Mouse (Mus musculus) liver, embryonic 14.5 days (tissue): ENCODE data around the gene Zc3hav1. TPM values are rescaled to one million over a fixed set of nuclear protein-coding genes. Genes with fewer than 3 reads are reported as not detected.

ENCODE experiments used
- ATAC-seq: fragments of 200-750 bp; cut with Nextera tagmentation; 2 replicates; pipeline ENCODE4 v1.8.0; 2017; ENCODE audit warnings: moderate number of reproducible peaks, mild to moderate bottlenecking, moderate library complexity; ENCODE audit not compliant: insufficient read depth
- DNase-seq, 3 experiments: peaks; one replicate each; pipeline ENCODE4 v3.0.0-alpha.2; 2012 to 2013; ENCODE audit warnings: low read depth in 3 of 3, low spot score in 3 of 3
- H3K27ac ChIP-seq: fragments of 300-500 bp; sonication (generic); 2 replicates; pipeline ENCODE4 v1.5.1; 2014; ENCODE audit warnings: moderate library complexity, mild to moderate bottlenecking, control low read depth, inconsistent platforms
- H3K27me3 ChIP-seq: fragments of 300-500 bp; sonication (generic); 2 replicates; pipeline ENCODE4 v1.6.1; 2014; ENCODE audit warnings: mild to moderate bottlenecking, low read length, moderate library complexity; ENCODE audit not compliant: control insufficient read depth, insufficient read depth
- H3K36me3 ChIP-seq: fragments of 300-500 bp; sonication (generic); replicated peaks from 2 replicates; pipeline ENCODE4 v1.6.1; 2014; ENCODE audit warnings: low read depth; ENCODE audit not compliant: control insufficient read depth, insufficient read depth
- H3K4me1 ChIP-seq, 2 experiments: fragments of 200-500 bp in 1 of 2; fragments of 300-500 bp in 1 of 2; sonication (generic) in 1 of 2; replicated peaks; 2 replicates each; pipeline ENCODE4 v1.6.1; 2012 to 2014; ENCODE audit warnings: antibody characterized with exemption in 1 of 2, inconsistent platforms in 1 of 2, low read length in 1 of 2; ENCODE audit not compliant: control insufficient read depth in 2 of 2, insufficient read depth in 2 of 2
- H3K4me2 ChIP-seq: fragments of 300-500 bp; sonication (generic); 2 replicates; pipeline ENCODE4 v1.6.1; 2014; ENCODE audit warnings: low read depth, mild to moderate bottlenecking, control low read depth, moderate library complexity
- H3K4me3 ChIP-seq, 2 experiments: fragments of 200-500 bp in 1 of 2; fragments of 300-500 bp in 1 of 2; sonication (generic) in 1 of 2; 2 replicates each; pipeline ENCODE4 v1.5.1; 2012 to 2014; ENCODE audit warnings: low read depth in 2 of 2, low read length in 2 of 2, mild to moderate bottlenecking in 2 of 2, control low read depth in 1 of 2, inconsistent platforms in 1 of 2, moderate library complexity in 1 of 2; ENCODE audit not compliant: insufficient read depth in 1 of 2
- H3K9ac ChIP-seq: fragments of 300-500 bp; sonication (generic); replicated peaks from 2 replicates; pipeline ENCODE4 v1.6.1; 2014; ENCODE audit warnings: mild to moderate bottlenecking, control low read depth, moderate library complexity
- H3K9me3 ChIP-seq: fragments of 300-500 bp; sonication (generic); 2 replicates; pipeline ENCODE4 v1.6.1; 2016; ENCODE audit warnings: low read length, mixed read lengths; ENCODE audit not compliant: control insufficient read depth
- CTCF ChIP-seq: IDR thresholded peaks from 2 replicates; pipeline ENCODE4 v1.5.1; 2016; ENCODE audit warnings: antibody characterized with exemption, low read depth, control low read depth
- EP300 ChIP-seq: IDR thresholded peaks from 2 replicates; pipeline ENCODE4 v1.6.1; 2016; ENCODE audit warnings: antibody characterized with exemption, low read depth
- WGBS: fragments of 180-500 bp; shearing (Covaris S2); extraction: QIAGEN DNeasy Blood & Tissue Kit; methylation state at CpG from one replicate; pipeline ENCODE4 v1.1.7; 2014; ENCODE audit not compliant: insufficient replicate concordance; 5-methylcytosine and 5-hydroxymethylcytosine counted together
- polyA plus RNA-seq, 2 experiments: library from polyadenylated mRNA; depleted of rRNA in 1 of 2; stranded (reverse) in 1 of 2; unstranded in 1 of 2; fragments of >200 nt; fragmentation: Nextera tagmentation in 1 of 2; extraction: Ambion mirVana in 1 of 2; gene quantifications; 2 replicates each; pipeline versions ENCODE4 v1.2.1 to v1.2.3; 2012 to 2014

Gene Zc3hav1
- polyA plus RNA-seq, 2 experiments, result 17.0 to 23.0 TPM

DNA sequence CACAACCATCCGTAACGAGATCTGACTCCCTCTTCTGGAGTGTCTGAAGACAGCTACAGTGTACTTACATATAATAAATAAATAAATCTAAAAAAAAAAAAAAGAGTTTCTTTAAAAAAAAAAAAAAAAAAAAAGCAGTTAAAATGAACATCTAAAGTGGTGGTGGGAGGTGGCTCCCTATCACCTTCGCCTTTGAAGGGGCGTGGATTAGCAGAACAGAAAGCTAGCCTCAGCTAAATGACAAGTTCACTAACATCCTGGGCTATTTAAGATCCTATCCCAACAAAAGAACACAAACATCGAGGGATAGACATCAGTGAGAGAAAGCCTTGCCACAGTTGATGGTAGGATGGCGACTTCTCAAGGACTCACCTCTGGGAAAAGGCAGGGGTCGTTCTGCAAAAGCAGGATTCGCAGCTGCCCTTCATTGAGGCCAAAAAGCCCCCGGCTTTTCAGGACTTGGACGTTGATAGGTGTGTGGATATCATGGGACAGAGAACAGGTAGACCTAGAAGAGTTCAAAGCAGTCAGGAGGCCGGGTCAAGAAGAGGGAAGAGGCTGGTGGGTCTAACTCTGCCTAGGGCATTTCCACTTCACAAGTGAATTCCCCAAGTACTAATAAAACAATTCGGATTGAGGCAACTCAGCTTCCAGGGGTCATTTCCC, 56.7 kb downstream of the Zc3hav1 start:
- DNase-seq, result no peak
- H3K4me3 ChIP-seq, result peak overlapping the region; percentile 81 to 87; a peak in 3 of 4 replicates
- ATAC-seq, result no peak

DNA sequence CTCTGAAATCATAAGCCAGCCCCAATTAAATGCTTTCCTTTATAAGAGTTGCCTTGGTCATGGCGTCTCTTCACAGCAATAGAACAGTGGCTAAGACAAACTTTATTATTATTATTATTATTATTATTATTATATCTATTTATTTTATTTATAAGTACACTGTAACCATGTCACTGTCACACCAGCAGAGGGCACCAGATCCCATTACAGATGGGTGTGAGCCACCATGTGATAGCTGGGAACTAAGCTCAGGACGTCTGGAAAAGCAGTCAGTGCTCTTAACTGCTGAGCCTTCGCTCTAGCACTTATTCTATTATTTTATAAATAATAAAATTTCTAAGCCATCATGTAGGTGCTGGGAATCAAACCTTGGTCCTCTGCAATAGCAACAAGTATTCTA, 60.7 kb downstream of the Zc3hav1 start:
- H3K9me3 ChIP-seq, result no peaks in the 10 kb centered on the region
- no peak overlapping the region for H3K27ac ChIP-seq
- DNase-seq (no peak), ATAC-seq (no peak)
- whole genome bisulfite sequencing, result 63% methylated on average over 3 of the region's 3 CpGs
- TF ChIP-seq EP300 (no peak), CTCF (peak; percentile 42)
- peaks cover 8% of the 10 kb centered on the region for H3K36me3 ChIP-seq
- H3K27me3 ChIP-seq, result no peaks in the 10 kb centered on the region
- no peak overlapping the region for H3K4me2 ChIP-seq
- no peak overlapping the region for H3K9ac ChIP-seq
- peaks cover 0 to 8% of the 10 kb centered on the region in 2 experiments; a peak in 2 of 4 replicates for H3K4me1 ChIP-seq
- H3K4me3 ChIP-seq, result no peak overlapping the region

More for the DNA sequence above, 56.7 kb downstream of the Zc3hav1 start:
- no peak for TF ChIP-seq CTCF
- TF ChIP-seq EP300, result no peak
- H3K27me3 ChIP-seq, result no peaks in the 10 kb centered on the region
- H3K4me2 ChIP-seq, result peak overlapping the region; percentile 79
- H3K36me3 ChIP-seq, result peaks cover 5% of the 10 kb centered on the region; the same call in 1 of the 2 replicates
- no peak overlapping the region for H3K9ac ChIP-seq
- WGBS, result 49% methylated on average over 12 of the region's 12 CpGs
- no peaks in the 10 kb centered on the region for H3K9me3 ChIP-seq
- H3K27ac ChIP-seq, result no peak overlapping the region
- H3K4me1 ChIP-seq, result peaks cover 0 to 14% of the 10 kb centered on the region in 2 experiments; a peak in 3 of 4 replicates

DNA sequence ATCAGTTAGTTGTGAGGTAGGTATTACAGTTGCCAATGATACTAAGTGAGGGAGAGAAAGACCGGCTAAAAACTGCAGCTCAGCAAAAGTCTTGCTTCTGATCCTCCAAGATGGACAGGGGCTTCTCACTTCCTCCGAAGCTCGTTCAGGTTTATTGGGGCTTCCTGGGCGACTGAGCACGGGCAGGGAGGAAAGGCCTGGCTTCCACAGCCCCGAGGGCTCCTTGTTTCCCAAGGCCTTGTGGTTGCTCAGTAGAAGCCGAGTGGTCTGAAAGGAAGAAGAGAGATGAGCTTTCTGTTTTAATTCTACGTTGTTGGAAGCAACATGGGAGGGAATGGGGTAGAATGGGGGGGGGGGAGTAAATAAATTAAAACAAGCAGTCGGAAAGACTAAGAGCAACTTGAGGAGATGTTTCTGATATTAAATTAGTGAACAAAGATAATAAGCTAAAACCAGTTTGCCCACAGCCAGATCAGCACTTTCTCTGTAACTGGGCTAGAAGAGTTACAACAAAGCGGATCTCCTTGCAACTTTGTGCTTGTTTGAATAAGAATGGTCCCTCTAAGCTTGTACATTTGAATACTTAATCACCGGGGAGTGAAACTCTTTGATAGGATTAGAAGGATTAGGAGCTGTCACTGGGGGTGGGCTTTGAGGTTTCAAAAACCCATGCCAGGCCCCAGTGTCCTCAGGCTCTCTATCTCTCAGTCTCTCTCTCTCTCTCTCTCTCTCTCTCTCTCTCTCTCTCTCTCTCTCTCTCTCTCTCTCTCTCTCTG, 61.3 kb downstream of the Zc3hav1 start:
- H3K4me1 ChIP-seq, result peaks cover 0 to 5% of the 10 kb centered on the region in 2 experiments; a peak in 2 of 4 replicates
- ATAC-seq, result no peak
- no peak overlapping the region for H3K4me3 ChIP-seq
- no peak for TF ChIP-seq CTCF
- no peak for TF ChIP-seq EP300
- no peak overlapping the region for H3K9ac ChIP-seq
- H3K27ac ChIP-seq, result no peak overlapping the region
- H3K27me3 ChIP-seq, result no peaks in the 10 kb centered on the region
- H3K4me2 ChIP-seq, result no peak overlapping the region
- H3K36me3 ChIP-seq, result peaks cover 8% of the 10 kb centered on the region
- 75% methylated on average over 11 of the region's 11 CpGs for WGBS
- no peaks in the 10 kb centered on the region for H3K9me3 ChIP-seq
- DNase-seq, result no peak

DNA sequence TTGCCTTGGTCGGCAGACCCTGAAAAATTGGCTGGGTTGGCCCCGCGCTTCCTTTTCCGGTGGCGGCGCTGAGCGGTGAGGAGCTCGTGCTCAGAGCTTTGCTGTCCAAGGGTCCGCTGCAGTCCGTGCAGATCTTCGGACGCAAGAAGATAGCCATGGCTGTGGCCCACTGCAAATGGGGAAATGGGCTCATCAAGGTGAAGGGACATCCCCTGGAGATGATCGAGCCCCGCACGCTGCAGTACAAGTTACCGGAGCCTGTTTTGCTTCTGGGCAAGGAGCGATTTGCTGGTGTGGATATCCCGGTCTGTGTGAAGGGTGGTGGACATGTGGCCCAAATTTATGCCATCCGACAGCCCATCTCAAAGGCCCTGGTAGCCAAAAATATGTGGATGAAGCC, 70.0 kb downstream of the Zc3hav1 start:
- no peaks in the 10 kb centered on the region for H3K27me3 ChIP-seq
- H3K4me1 ChIP-seq, result no peaks in the 10 kb centered on the region
- H3K9ac ChIP-seq, result no peak overlapping the region
- no peak overlapping the region for H3K4me3 ChIP-seq
- no peak overlapping the region for H3K27ac ChIP-seq
- no peak for DNase-seq
- no peaks in the 10 kb centered on the region for H3K9me3 ChIP-seq
- H3K4me2 ChIP-seq, result no peak overlapping the region
- ATAC-seq, result no peak
- TF ChIP-seq EP300 (no peak), CTCF (no peak)
- no peaks in the 10 kb centered on the region; the same call in 1 of the 2 replicates for H3K36me3 ChIP-seq
- WGBS, result 89% methylated on average over 19 of the region's 19 CpGs

DNA sequence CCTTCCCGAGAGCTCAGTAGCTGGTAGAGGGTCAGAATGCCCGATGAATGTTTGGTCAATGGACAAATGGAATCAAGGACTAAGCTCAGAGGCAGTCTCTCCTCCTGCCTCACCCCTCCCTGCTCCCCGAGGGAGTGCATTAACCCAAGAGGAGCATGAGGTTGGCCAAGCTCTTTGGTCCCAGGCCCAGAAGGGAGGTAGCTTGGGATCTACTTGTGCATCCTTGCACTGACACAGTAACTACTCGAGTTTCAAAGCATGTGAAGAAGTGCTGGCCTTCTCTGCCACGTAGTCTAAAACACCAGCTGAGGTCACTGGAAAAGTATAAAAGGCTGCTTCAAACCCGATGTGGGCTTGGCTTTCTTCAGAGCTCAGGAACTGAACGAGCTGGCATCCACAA, 89.9 kb downstream of the Zc3hav1 start:
- Histone ChIP-seq H3K4me3 (no peak overlapping the region), H3K36me3 (no peaks in the 10 kb centered on the region), H3K27ac (no peak overlapping the region), H3K9ac (no peak overlapping the region), H3K4me1 (no peaks in the 10 kb centered on the region), H3K27me3 (no peaks in the 10 kb centered on the region), H3K9me3 (no peaks in the 10 kb centered on the region), H3K4me2 (no peak overlapping the region)
- no peak for ATAC-seq
- no peak for DNase-seq
- WGBS, result 54% methylated on average over 7 of the region's 7 CpGs
- TF ChIP-seq CTCF (no peak), EP300 (no peak)
